ENCODE assay signal across 14 mouse cellular contexts in the genomic region with DNA sequence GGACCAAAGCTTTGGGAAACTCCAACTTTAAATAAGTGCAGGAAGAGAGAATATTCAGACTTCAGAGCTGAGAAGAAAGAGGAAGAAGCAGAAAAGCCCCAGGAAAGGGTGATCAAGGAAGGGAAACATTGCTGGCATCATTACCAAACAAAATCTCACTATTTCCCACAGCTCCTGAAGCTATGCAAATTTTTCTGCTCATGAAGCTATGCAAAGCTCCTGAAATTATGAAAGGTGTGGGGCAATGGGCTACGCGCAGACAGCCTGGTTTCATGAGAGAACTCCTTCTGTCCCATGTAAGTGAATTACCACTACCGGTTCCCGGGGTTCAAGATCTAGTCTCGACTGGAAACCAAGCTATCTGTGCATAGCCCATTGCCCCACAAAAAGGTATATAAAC.
DNase-seq lines count a peak whose midpoint lies in the region; ATAC-seq and TF ChIP-seq lines count a peak whose summit lies in the region.
"Had no signal": no experiment of that assay in that cellular context is flagged by ENCODE, and none has a peak within 500 bp of the region (broad histone marks: within the 10 kb centered on the region; RNA-seq: fewer than 3 reads in every experiment).

No protein-coding gene starts in this region.

- WGBS in heart, postnatal 0 days, result 86% methylated on average over 5 of the region's 5 CpGs
- 89% methylated on average over 5 of the region's 5 CpGs for WGBS in lung, embryonic 16.5 days

- no peak for ATAC-seq in heart, postnatal 0 days (ENCODE audit: insufficient read depth, low read depth)
- no peak for ATAC-seq in lung, embryonic 16.5 days (ENCODE audit: low read depth)
- peak; percentile 72 for ATAC-seq in granulocyte monocyte progenitor cell, adult 5-6 weeks (replicated peaks; ENCODE audit: poor library complexity, severe bottlenecking)
- 0 out of 2 replicates have a peak, but pooled peaks have one; percentile 2 for ATAC-seq in megakaryocyte, adult 5-6 weeks (ENCODE audit: poor library complexity, severe bottlenecking)
- ATAC-seq in erythroid progenitor cell, adult 5-6 weeks (replicated peaks; ENCODE audit: low FRiP score, poor library complexity, severe bottlenecking), result no peak

- H3K9me3 ChIP-seq in heart, postnatal 0 days (replicated peaks; ENCODE audit: control insufficient read depth, low read length), result no peaks in the 10 kb centered on the region
- no peaks in the 10 kb centered on the region for H3K9me3 ChIP-seq in lung, embryonic 16.5 days (ENCODE audit: control insufficient read depth, low read length)
- H3K9me3 ChIP-seq: hindbrain, embryonic 12.5 days; intestine, embryonic 15.5 days had no signal

- no peak overlapping the region for H3K4me3 ChIP-seq in heart, postnatal 0 days (ENCODE audit: low read depth, low read length)
- H3K4me3 ChIP-seq in lung, embryonic 16.5 days (ENCODE audit: low read length), result no peak overlapping the region
- H3K4me3 ChIP-seq: hindbrain, embryonic 12.5 days; intestine, embryonic 15.5 days had no signal

- no peak overlapping the region for H3K4me2 ChIP-seq in heart, postnatal 0 days (ENCODE audit: low read depth, low read length)
- no peak overlapping the region for H3K4me2 ChIP-seq in lung, embryonic 16.5 days (ENCODE audit: low read depth, low read length)
- H3K4me2 ChIP-seq: hindbrain, embryonic 12.5 days; intestine, embryonic 15.5 days had no signal

- no peaks in the 10 kb centered on the region for H3K27me3 ChIP-seq in heart, postnatal 0 days (ENCODE audit: control insufficient read depth, insufficient read depth, low read length)
- no peaks in the 10 kb centered on the region for H3K27me3 ChIP-seq in lung, embryonic 16.5 days (ENCODE audit: control insufficient read depth, insufficient read depth, low read depth, low read length)
- H3K27me3 ChIP-seq: hindbrain, embryonic 12.5 days; intestine, embryonic 15.5 days had no signal

- no peak for DNase-seq in heart, postnatal 0 days (ENCODE audit: low spot score)
- DNase-seq in heart, adult 9 months (ENCODE audit: low spot score in 2 of 2), result no peak
- DNase-seq in lung, postnatal 10 days, result no peak
- DNase-seq: adrenal gland, adult 2 months; cerebellum, adult 8-10 months; gastrocnemius, postnatal 14 days; layer of hippocampus, adult 9-11 months had no signal

- H3K9ac ChIP-seq in heart, postnatal 0 days (replicated peaks; ENCODE audit: low read depth, low read length), result no peak overlapping the region
- no peak overlapping the region for H3K9ac ChIP-seq in lung, embryonic 16.5 days (ENCODE audit: low read length)
- H3K9ac ChIP-seq: hindbrain, embryonic 12.5 days; intestine, embryonic 15.5 days; liver, embryonic 14.5 days had no signal

- TF ChIP-seq EP300 in heart, postnatal 0 days (IDR thresholded peaks at IDR 0.05; ENCODE audit: low read depth), result no peak

- no peak for TF ChIP-seq CTCF in heart, postnatal 0 days (IDR thresholded peaks at IDR 0.05; ENCODE audit: low read depth)

- H3K4me1 ChIP-seq in heart, postnatal 0 days (ENCODE audit: control insufficient read depth, insufficient read depth), result peaks cover 58% of the 10 kb centered on the region
- H3K4me1 ChIP-seq in lung, embryonic 16.5 days (replicated peaks; ENCODE audit: control insufficient read depth, insufficient read depth, low read length), result peaks cover 56% of the 10 kb centered on the region

- peak overlapping the region; percentile 72 for H3K27ac ChIP-seq in heart, postnatal 0 days (ENCODE audit: low read depth)
- peak overlapping the region; percentile 56; the same call in 1 of the 2 replicates for H3K27ac ChIP-seq in lung, embryonic 16.5 days (ENCODE audit: low read length)
- H3K27ac ChIP-seq: hindbrain, embryonic 12.5 days; liver, embryonic 14.5 days had no signal

- no peaks in the 10 kb centered on the region for H3K36me3 ChIP-seq in heart, postnatal 0 days (replicated peaks; ENCODE audit: control insufficient read depth, insufficient read depth, low read length)
- no peaks in the 10 kb centered on the region for H3K36me3 ChIP-seq in lung, embryonic 16.5 days (ENCODE audit: control insufficient read depth, insufficient read depth, low read length)
- H3K36me3 ChIP-seq: hindbrain, embryonic 12.5 days; intestine, embryonic 15.5 days had no signal

Comparison
In these comparisons a context has a peak if more than half of its experiments do, and no peak if none do; other contexts are left out.
1. ATAC-seq: peak in granulocyte monocyte progenitor cell, adult 5-6 weeks (single experiment) and megakaryocyte, adult 5-6 weeks (single experiment); none in heart, postnatal 0 days (single experiment), lung, embryonic 16.5 days (single experiment) and erythroid progenitor cell, adult 5-6 weeks (single experiment).